11 mouse cellular contexts compared by ENCODE assay signal in genomic region chr2:35373003-35373402, GRCm38 (mm10). TPM values are rescaled to one million over a fixed set of nuclear protein-coding genes. Genes with fewer than 3 reads are reported as not detected.
DNase-seq lines count a peak whose midpoint lies in the region; ATAC-seq and TF ChIP-seq lines count a peak whose summit lies in the region.
"Had no signal": no experiment of that assay in that cellular context is flagged by ENCODE, and none has a peak within 500 bp of the region (broad histone marks: within the 10 kb centered on the region; RNA-seq: fewer than 3 reads in every experiment).

No protein-coding gene starts in this region.

- no peaks in the 10 kb centered on the region for H3K4me1 ChIP-seq in kidney, embryonic 15.5 days
- H3K4me1 ChIP-seq in CH12.LX (ENCODE audit: control insufficient read depth in 1 of 2, insufficient read depth in 2 of 2), result peaks cover 0 to 5% of the 10 kb centered on the region in 2 experiments; a peak in 2 of 4 replicates
- no peaks in the 10 kb centered on the region for H3K4me1 ChIP-seq in hindbrain, postnatal 0 days (ENCODE audit: insufficient read depth, low read length)
- H3K4me1 ChIP-seq in neural tube, embryonic 11.5 days (ENCODE audit: control insufficient read depth, insufficient read depth, low read length), result no peaks in the 10 kb centered on the region
- H3K4me1 ChIP-seq: stomach, embryonic 15.5 days had no signal

- in situ Hi-C loops in CH12.LX (cut with MboI; ENCODE audit: low pct_ligation_motif_present, low pct_unique_long_range_greater_than_20kb, low sequenced_read_pairs), result loop anchor here (10.0 kb wide), 1 partner anchor 158 kb away; no protein-coding TSS in a partner anchor

- H3K9ac ChIP-seq in kidney, embryonic 15.5 days, result no peak overlapping the region
- H3K9ac ChIP-seq in CH12.LX (ENCODE audit: insufficient read depth, low read depth), result no peak overlapping the region
- no peak overlapping the region for H3K9ac ChIP-seq in hindbrain, postnatal 0 days (replicated peaks; ENCODE audit: low read length)
- no peak overlapping the region for H3K9ac ChIP-seq in neural tube, embryonic 11.5 days (ENCODE audit: low read length)
- H3K9ac ChIP-seq: stomach, embryonic 15.5 days had no signal

- no peaks in the 10 kb centered on the region for H3K9me3 ChIP-seq in kidney, embryonic 15.5 days (replicated peaks)
- H3K9me3 ChIP-seq in CH12.LX (replicated peaks; ENCODE audit: low read length), result no peaks in the 10 kb centered on the region
- H3K9me3 ChIP-seq in hindbrain, postnatal 0 days (ENCODE audit: low read length), result no peaks in the 10 kb centered on the region
- no peaks in the 10 kb centered on the region for H3K9me3 ChIP-seq in neural tube, embryonic 11.5 days (ENCODE audit: control insufficient read depth, low read length)
- H3K9me3 ChIP-seq: stomach, embryonic 15.5 days had no signal

- no peak overlapping the region for H3K4me3 ChIP-seq in kidney, embryonic 15.5 days (replicated peaks)
- no peak overlapping the region for H3K4me3 ChIP-seq in CH12.LX (replicated peaks in 1 of 3; ENCODE audit: low read depth in 2 of 3, low read length in 2 of 3, poor library complexity in 1 of 3)
- H3K4me3 ChIP-seq in hindbrain, postnatal 0 days (ENCODE audit: low read length), result no peak overlapping the region
- no peak overlapping the region for H3K4me3 ChIP-seq in neural tube, embryonic 11.5 days (ENCODE audit: low read depth, low read length)
- H3K4me3 ChIP-seq: erythroblast, embryonic 14.5 days; stomach, embryonic 15.5 days had no signal

- TF ChIP-seq EP300 in CH12.LX (IDR thresholded peaks at IDR 0.05; ENCODE audit: low read length), result no peak

- H3K27me3 ChIP-seq in kidney, embryonic 15.5 days, result no peaks in the 10 kb centered on the region
- H3K27me3 ChIP-seq in CH12.LX (replicated peaks), result no peaks in the 10 kb centered on the region
- no peaks in the 10 kb centered on the region for H3K27me3 ChIP-seq in hindbrain, postnatal 0 days (ENCODE audit: insufficient read depth, low read length)
- H3K27me3 ChIP-seq in neural tube, embryonic 11.5 days (ENCODE audit: control insufficient read depth, insufficient read depth, low read length), result no peaks in the 10 kb centered on the region
- H3K27me3 ChIP-seq: stomach, embryonic 15.5 days had no signal

- H3K79me2 ChIP-seq in CH12.LX (replicated peaks; ENCODE audit: control insufficient read depth, extremely low read depth, insufficient read depth, poor library complexity, severe bottlenecking), result no peaks in the 10 kb centered on the region

- DNase-seq in kidney, adult 18-20 months, result peak; percentile 19
- DNase-seq in CH12.LX (ENCODE audit: extremely low read depth) (peak; percentile 46), NIH3T3 (ENCODE audit: low read depth) (peak; percentile 79)
- peak; percentile 69 for DNase-seq in hindbrain, postnatal 0 days (ENCODE audit: low spot score)
- DNase-seq in neural tube, embryonic 11.5 days (ENCODE audit: low spot score), result peak; percentile 40
- no peak for DNase-seq in frontal cortex, postnatal 36 days (ENCODE audit: low spot score in 2 of 2)
- no peak for DNase-seq in cerebellum, adult 9-10 months

- ATAC-seq in kidney, embryonic 15.5 days (replicated peaks; ENCODE audit: low FRiP score), result no peak
- no peak for ATAC-seq in hindbrain, postnatal 0 days
- no peak for ATAC-seq in neural tube, embryonic 11.5 days (ENCODE audit: insufficient read depth, low FRiP score, low TSS enrichment)

- TF ChIP-seq RAD21 in CH12.LX (IDR thresholded peaks at IDR 0.05; ENCODE audit: low read depth, low read length), result peak; percentile 91

- no peak for TF ChIP-seq POLR2A in CH12.LX (IDR thresholded peaks at IDR 0.05; ENCODE audit: low read depth, low read length)

- H3K27ac ChIP-seq in kidney, embryonic 15.5 days, result no peak overlapping the region
- no peak overlapping the region for H3K27ac ChIP-seq in CH12.LX (ENCODE audit: insufficient read depth, low read depth)
- H3K27ac ChIP-seq in hindbrain, postnatal 0 days, result no peak overlapping the region
- no peak overlapping the region for H3K27ac ChIP-seq in neural tube, embryonic 11.5 days (ENCODE audit: low read depth, low read length)
- H3K27ac ChIP-seq: stomach, embryonic 15.5 days had no signal

- dilution Hi-C loops in CH12.LX (cut with MboI; ENCODE audit: extremely low pct_ligation_motif_present, extremely low pct_unique_long_range_greater_than_20kb, low sequenced_read_pairs), result no loop called here

- no peak overlapping the region for H3K4me2 ChIP-seq in kidney, embryonic 15.5 days
- H3K4me2 ChIP-seq in CH12.LX (ENCODE audit: insufficient read depth, low read depth, poor library complexity, severe bottlenecking), result no peak overlapping the region
- no peak overlapping the region for H3K4me2 ChIP-seq in hindbrain, postnatal 0 days (ENCODE audit: low read depth, low read length)
- no peak overlapping the region for H3K4me2 ChIP-seq in neural tube, embryonic 11.5 days (ENCODE audit: low read depth)
- H3K4me2 ChIP-seq: stomach, embryonic 15.5 days had no signal

- 21% methylated on average over 3 of the region's 3 CpGs for WGBS in kidney, embryonic 15.5 days
- 13% methylated on average over 3 of the region's 3 CpGs for WGBS in hindbrain, postnatal 0 days
- 15% methylated on average over 3 of the region's 3 CpGs for WGBS in neural tube, embryonic 11.5 days

- no peaks in the 10 kb centered on the region for H3K36me3 ChIP-seq in kidney, embryonic 15.5 days
- no peaks in the 10 kb centered on the region for H3K36me3 ChIP-seq in CH12.LX (replicated peaks in 1 of 2; ENCODE audit: control insufficient read depth in 1 of 2, insufficient read depth in 1 of 2, low read length in 1 of 2)
- no peaks in the 10 kb centered on the region for H3K36me3 ChIP-seq in hindbrain, postnatal 0 days (ENCODE audit: insufficient read depth, low read length)
- H3K36me3 ChIP-seq in neural tube, embryonic 11.5 days (ENCODE audit: control insufficient read depth, insufficient read depth, low read length), result no peaks in the 10 kb centered on the region
- H3K36me3 ChIP-seq: stomach, embryonic 15.5 days had no signal

- peak; percentile 63 to 86 for TF ChIP-seq CTCF in CH12.LX (conservative IDR thresholded peaks at IDR 0.05 in 1 of 2, IDR thresholded peaks at IDR 0.05 in 1 of 2; ENCODE audit: low read depth in 2 of 2, low read length in 2 of 2)
- TF ChIP-seq CTCF in hindbrain, postnatal 0 days (IDR thresholded peaks at IDR 0.05; ENCODE audit: low read depth), result peak; percentile 83

TF ChIP-seq in CH12.LX, 34 proteins besides CTCF, POLR2A, EP300 and RAD21:
- TF ChIP-seq MAX (IDR thresholded peaks at IDR 0.05; ENCODE audit: low read length) (no peak), ZC3H11A (IDR thresholded peaks at IDR 0.05; ENCODE audit: low read depth, low read length) (peak; percentile 53; the same call in 1 of the 2 replicates), MAZ (IDR thresholded peaks at IDR 0.05; ENCODE audit: low read depth, low read length) (no peak), SMC3 (IDR thresholded peaks at IDR 0.05; ENCODE audit: low read depth, low read length) (peak; percentile 76), ZKSCAN1 (IDR thresholded peaks at IDR 0.05; ENCODE audit: borderline replicate concordance, low read depth, low read length) (no peak), RCOR1 (conservative IDR thresholded peaks at IDR 0.05; ENCODE audit: low read depth, low read length) (no peak), BHLHE40 (IDR thresholded peaks at IDR 0.05; ENCODE audit: low read depth, low read length) (no peak), ZMIZ1 (IDR thresholded peaks at IDR 0.05; ENCODE audit: low read depth, low read length) (no peak)

RNA-seq across cellular contexts. Expression of gene 4930568D16Rik, which starts 5.5 kb away (rescaled TPM):
- polyA plus RNA-seq in kidney, embryonic 15.5 days (2015; fragmentation: Nextera tagmentation; extraction: Ambion mirVana), result not detected in 2 replicates
- not detected in 2 replicates for total RNA-seq in CH12.LX (2012; rRNA removed)
- total RNA-seq in CH12.LX (2014; rRNA removed), result not detected in 2 replicates
- polyA plus RNA-seq in CH12.LX (2012; ENCODE audit: insufficient read length, low read depth), result not detected in 2 replicates
- total RNA-seq in hindbrain, postnatal 0 days (2014; rRNA removed), result not detected in 2 replicates
- not detected in 2 replicates for polyA plus RNA-seq in hindbrain, postnatal 0 days (2015; fragmentation: Nextera tagmentation; extraction: Ambion mirVana)
- polyA plus RNA-seq in neural tube, embryonic 11.5 days (2014; fragmentation: Nextera tagmentation; extraction: Ambion mirVana), result not detected in 2 replicates
- polyA plus RNA-seq: erythroblast, embryonic 14.5 days; liver, embryonic 16.5 days; stomach, embryonic 15.5 days had no signal

RNA-seq across cellular contexts. Expression of gene 4930402F06Rik, which starts 24.0 kb away (rescaled TPM):
- not detected in 2 replicates for polyA plus RNA-seq in kidney, embryonic 15.5 days (2015; fragmentation: Nextera tagmentation; extraction: Ambion mirVana)
- total RNA-seq in CH12.LX (2012; rRNA removed) (not detected in 2 replicates), CH12.LX (2014; rRNA removed) (not detected in 2 replicates)
- polyA plus RNA-seq in CH12.LX (2012; ENCODE audit: insufficient read length, low read depth), result not detected in 2 replicates
- not detected in 2 replicates for total RNA-seq in hindbrain, postnatal 0 days (2014; rRNA removed)
- polyA plus RNA-seq in hindbrain, postnatal 0 days (2015; fragmentation: Nextera tagmentation; extraction: Ambion mirVana), result not detected in 2 replicates
- polyA plus RNA-seq in neural tube, embryonic 11.5 days (2014; fragmentation: Nextera tagmentation; extraction: Ambion mirVana), result not detected in 2 replicates
- polyA plus RNA-seq: erythroblast, embryonic 14.5 days; liver, embryonic 16.5 days; stomach, embryonic 15.5 days had no signal

RNA-seq across cellular contexts. Expression of gene Stom, which starts 36.2 kb away (rescaled TPM):
- polyA plus RNA-seq in kidney, embryonic 15.5 days (2015; fragmentation: Nextera tagmentation; extraction: Ambion mirVana), result 31.6 and 34.1 TPM in 2 replicates
- total RNA-seq in CH12.LX (2012; rRNA removed), result 3.3 and 6.3 TPM in 2 replicates
- 4.9 and 5.8 TPM in 2 replicates for total RNA-seq in CH12.LX (2014; rRNA removed)
- 4.3 and 4.5 TPM in 2 replicates for polyA plus RNA-seq in CH12.LX (2012; ENCODE audit: insufficient read length, low read depth)
- total RNA-seq in hindbrain, postnatal 0 days (2014; rRNA removed), result 33.2 and 35.5 TPM in 2 replicates
- polyA plus RNA-seq in hindbrain, postnatal 0 days (2015; fragmentation: Nextera tagmentation; extraction: Ambion mirVana), result 30.8 and 32.1 TPM in 2 replicates
- polyA plus RNA-seq in neural tube, embryonic 11.5 days (2014; fragmentation: Nextera tagmentation; extraction: Ambion mirVana), result 15.3 and 15.5 TPM in 2 replicates

Comparison
In these comparisons a context has a peak if more than half of its experiments do, and no peak if none do; other contexts are left out.
1. DNase-seq: peak in kidney, adult 18-20 months (single experiment), CH12.LX (single experiment), NIH3T3 (single experiment), hindbrain, postnatal 0 days (single experiment) and neural tube, embryonic 11.5 days (single experiment); none in frontal cortex, postnatal 36 days (0 of 2) and cerebellum, adult 9-10 months (single experiment).